Mouse (Mus musculus) G1E (cell line): ENCODE results near the gene Tspo2. TPM values are rescaled to one million over a fixed set of nuclear protein-coding genes. Genes with fewer than 3 reads are reported as not detected.
"Not testable (repeated sequence)": the region's sequence is repeated elsewhere in the genome, so short reads cannot be mapped to it uniquely, and the experiment has no call there.

Experiments used
- ATAC-seq: 2 replicates; pipeline ENCODE4 v1.8.0; 2016; ENCODE audit warnings: mild to moderate bottlenecking; ENCODE audit not compliant: insufficient number of reproducible peaks, poor library complexity, low FRiP score, severe bottlenecking; ENCODE audit errors: extremely low read depth
- DNase-seq: peaks from one replicate; pipeline ENCODE4 v3.0.0; 2012; ENCODE audit warnings: low spot score
- H3K27me3 ChIP-seq: 2 replicates; pipeline ENCODE4 v1.6.1; 2012; ENCODE audit warnings: mild to moderate bottlenecking, low read length, inconsistent platforms; ENCODE audit not compliant: insufficient read depth
- H3K36me3 ChIP-seq: replicated peaks from 2 replicates; pipeline ENCODE3; 2012; ENCODE audit warnings: mild to moderate bottlenecking, inconsistent platforms
- H3K4me1 ChIP-seq: 2 replicates; pipeline ENCODE4 v1.6.1; 2012; ENCODE audit warnings: low read depth, low read length, inconsistent platforms, mixed read lengths; ENCODE audit not compliant: insufficient read depth
- H3K4me3 ChIP-seq: 2 replicates; pipeline ENCODE4 v1.5.1; 2012; ENCODE audit warnings: low read depth, mild to moderate bottlenecking, inconsistent platforms, low read length, moderate library complexity, mixed read lengths
- H3K9me3 ChIP-seq: replicated peaks from 2 replicates; pipeline ENCODE4 v1.6.1; 2012; ENCODE audit warnings: inconsistent platforms
- CTCF ChIP-seq: IDR thresholded peaks from 2 replicates; pipeline ENCODE4 v1.5.1; 2012; ENCODE audit warnings: low read depth, low read length, inconsistent platforms, mixed read lengths
- GATA1 ChIP-seq: IDR thresholded peaks from 2 replicates; pipeline ENCODE4 v1.6.1; 2012; ENCODE audit warnings: borderline replicate concordance, low read length, inconsistent platforms, mixed read lengths
- GATA2 ChIP-seq: IDR thresholded peaks from 2 replicates; pipeline ENCODE4 v1.6.1; 2012; ENCODE audit warnings: low read depth, low read length, inconsistent platforms, borderline replicate concordance
- POLR2AphosphoS5 ChIP-seq: IDR thresholded peaks from 2 replicates; pipeline ENCODE4 v1.6.1; 2012; ENCODE audit warnings: low read depth, low read length, inconsistent platforms; ENCODE audit not compliant: insufficient replicate concordance
- TAL1 ChIP-seq: conservative IDR thresholded peaks from 2 replicates; pipeline ENCODE4 v1.6.1; 2012; ENCODE audit warnings: low read depth, low read length, inconsistent platforms, mixed read lengths
- polyA plus RNA-seq: library from polyadenylated mRNA; stranded (reverse); fragments of >175 nt; gene quantifications from 2 replicates; pipeline ENCODE4 v1.2.3, GENCODE M21; 2012
- total RNA-seq, 2 experiments: library from RNA; stranded (forward) in 1 of 2; stranded (reverse) in 1 of 2; fragments of 200-1000 nt in 1 of 2; fragments of >200 nt in 1 of 2; fragmentation: Nextera tagmentation in 1 of 2; gene quantifications; 2 replicates each; pipeline ENCODE4 v1.2.3; 2014 to 2017

The Tspo2 gene
- total and polyA plus RNA-seq, 3 experiments = 47.5 to 99.5 (median 61.3) TPM

DNA sequence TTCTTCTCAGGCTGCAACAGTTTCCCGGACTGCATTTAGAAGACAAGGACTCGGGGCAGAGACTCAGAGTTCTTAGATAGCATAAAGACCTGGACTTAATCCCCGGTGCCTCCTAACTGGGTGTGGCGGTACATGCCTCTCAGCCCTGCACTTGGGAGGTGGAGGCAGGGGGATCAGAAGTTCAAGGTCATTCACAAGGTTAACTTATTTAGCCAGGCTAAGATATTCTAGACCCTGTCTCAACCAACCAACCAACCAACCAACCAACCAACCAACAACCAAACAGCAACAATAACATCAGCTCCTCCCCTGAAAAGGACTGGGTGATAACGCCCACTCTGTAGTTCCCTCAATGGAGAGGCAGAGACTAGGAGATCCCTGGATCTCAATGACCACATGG, 32.9 kb upstream of the Tspo2 start:
- DNase-seq = no peak
- Histone ChIP-seq H3K4me3 (no peak overlapping the region), H3K9me3 (no peaks in the 10 kb centered on the region), H3K36me3 (no peaks in the 10 kb centered on the region), H3K4me1 (no peaks in the 10 kb centered on the region), H3K27me3 (no peaks in the 10 kb centered on the region)
- ATAC-seq = no peak
- TF ChIP-seq GATA2 (no peak), CTCF (no peak), GATA1 (no peak), POLR2AphosphoS5 (no peak), TAL1 (no peak)

DNA sequence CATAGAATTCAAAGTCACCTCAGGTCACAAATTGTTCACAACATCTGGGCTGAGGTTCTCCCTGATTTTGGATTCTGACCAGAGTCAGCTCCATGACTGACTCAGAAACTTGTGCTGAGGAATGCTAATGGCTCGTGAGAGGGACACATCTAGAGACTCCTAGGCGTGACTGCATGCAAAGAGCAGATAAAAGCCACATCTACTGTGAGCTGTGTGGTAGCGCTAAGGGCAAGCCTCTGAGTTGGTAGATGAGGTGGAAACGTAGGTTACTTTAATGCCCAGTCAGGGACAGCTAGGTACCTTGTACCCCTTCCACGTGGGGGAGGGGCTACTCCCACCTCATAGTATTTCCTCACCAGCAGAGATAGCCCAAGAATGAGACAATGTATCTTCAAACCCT, 32.4 kb upstream of the Tspo2 start:
- TF ChIP-seq GATA2 (no peak), POLR2AphosphoS5 (no peak), CTCF (no peak), TAL1 (no peak), GATA1 (no peak)
- Histone ChIP-seq H3K9me3 (no peaks in the 10 kb centered on the region), H3K27me3 (no peaks in the 10 kb centered on the region), H3K36me3 (no peaks in the 10 kb centered on the region), H3K4me1 (no peaks in the 10 kb centered on the region), H3K4me3 (no peak overlapping the region)
- DNase-seq (no peak), ATAC-seq (no peak)

DNA sequence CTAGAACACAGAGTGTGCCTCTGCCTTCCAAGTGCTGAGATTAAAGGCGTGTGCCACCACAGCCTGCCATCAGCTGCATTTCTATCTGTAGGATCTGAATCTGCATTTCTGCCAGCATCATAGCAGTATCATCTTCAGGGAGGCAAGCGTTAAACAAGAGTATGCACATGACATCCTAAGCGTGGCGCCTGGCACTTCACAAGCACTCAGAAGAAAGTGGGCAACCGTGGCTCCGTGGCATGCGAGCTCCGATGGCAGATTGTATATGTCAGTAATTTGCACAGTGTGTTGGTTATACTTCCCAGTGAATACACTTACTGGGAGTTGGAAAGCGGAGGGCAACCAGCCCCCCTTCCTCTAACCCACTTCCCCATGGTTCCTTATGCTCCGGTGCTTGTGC, 28.6 kb upstream of the Tspo2 start:
- no peaks in the 10 kb centered on the region for H3K9me3 ChIP-seq
- ATAC-seq (no peak), DNase-seq (no peak)
- H3K4me3 ChIP-seq = no peak overlapping the region
- H3K4me1 ChIP-seq = peaks cover 10% of the 10 kb centered on the region; the same call in 1 of the 2 replicates
- no peaks in the 10 kb centered on the region for H3K27me3 ChIP-seq
- no peaks in the 10 kb centered on the region for H3K36me3 ChIP-seq
- no peak for TF ChIP-seq POLR2AphosphoS5
- no peak for TF ChIP-seq GATA2
- TF ChIP-seq CTCF = no peak
- no peak for TF ChIP-seq TAL1
- no peak for TF ChIP-seq GATA1

DNA sequence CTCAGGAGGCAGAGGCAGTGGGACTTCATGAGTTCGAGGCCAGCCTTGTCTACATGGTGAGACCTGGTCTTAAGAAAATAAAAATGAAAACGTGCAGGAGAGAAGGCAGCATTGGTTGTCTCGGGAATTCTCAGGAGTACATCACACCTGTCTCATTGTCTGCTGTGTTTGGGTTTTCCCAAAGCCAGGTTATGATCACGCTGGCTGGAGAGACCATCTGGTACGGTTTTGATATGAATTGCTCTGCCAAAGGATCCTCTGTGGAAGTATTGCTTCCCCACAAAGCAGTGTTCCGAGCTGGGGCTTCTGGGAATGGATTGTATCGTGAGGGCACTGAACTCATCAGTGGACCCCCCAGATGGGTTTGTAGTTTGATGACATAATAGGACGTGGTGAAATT, 24.1 kb upstream of the Tspo2 start:
- H3K36me3 ChIP-seq = no peaks in the 10 kb centered on the region
- no peaks in the 10 kb centered on the region for H3K9me3 ChIP-seq
- H3K27me3 ChIP-seq = no peaks in the 10 kb centered on the region
- DNase-seq = no peak
- H3K4me1 ChIP-seq = peaks cover 10% of the 10 kb centered on the region; the same call in 1 of the 2 replicates
- no peak for ATAC-seq
- H3K4me3 ChIP-seq = no peak overlapping the region
- no peak for TF ChIP-seq POLR2AphosphoS5

DNA sequence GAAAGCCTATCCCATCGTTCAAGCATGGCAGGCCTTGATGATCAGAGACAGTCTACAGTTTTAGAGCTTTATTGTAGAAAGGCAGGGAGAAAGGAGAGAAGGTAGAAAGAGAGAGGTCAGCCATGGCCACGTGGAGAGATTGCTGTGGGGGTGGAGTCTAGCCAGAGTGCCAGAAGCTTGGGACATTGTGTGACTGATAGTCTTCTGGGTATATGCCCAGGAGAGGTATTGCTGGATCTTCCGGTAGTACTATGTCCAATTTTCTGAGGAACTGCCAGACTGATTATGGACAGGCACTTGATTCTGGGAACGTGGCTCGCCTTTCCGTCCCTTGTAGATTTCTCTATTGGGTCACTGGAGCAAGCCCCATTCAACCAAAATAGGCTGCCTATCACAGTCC, 23.0 kb upstream of the Tspo2 start:
- not testable (repeated sequence) for H3K9me3 ChIP-seq, H3K27me3 ChIP-seq, H3K4me3 ChIP-seq, ATAC-seq, DNase-seq, H3K36me3 ChIP-seq
- H3K4me1 ChIP-seq = peaks cover 10% of the 10 kb centered on the region; the same call in 1 of the 2 replicates

DNA sequence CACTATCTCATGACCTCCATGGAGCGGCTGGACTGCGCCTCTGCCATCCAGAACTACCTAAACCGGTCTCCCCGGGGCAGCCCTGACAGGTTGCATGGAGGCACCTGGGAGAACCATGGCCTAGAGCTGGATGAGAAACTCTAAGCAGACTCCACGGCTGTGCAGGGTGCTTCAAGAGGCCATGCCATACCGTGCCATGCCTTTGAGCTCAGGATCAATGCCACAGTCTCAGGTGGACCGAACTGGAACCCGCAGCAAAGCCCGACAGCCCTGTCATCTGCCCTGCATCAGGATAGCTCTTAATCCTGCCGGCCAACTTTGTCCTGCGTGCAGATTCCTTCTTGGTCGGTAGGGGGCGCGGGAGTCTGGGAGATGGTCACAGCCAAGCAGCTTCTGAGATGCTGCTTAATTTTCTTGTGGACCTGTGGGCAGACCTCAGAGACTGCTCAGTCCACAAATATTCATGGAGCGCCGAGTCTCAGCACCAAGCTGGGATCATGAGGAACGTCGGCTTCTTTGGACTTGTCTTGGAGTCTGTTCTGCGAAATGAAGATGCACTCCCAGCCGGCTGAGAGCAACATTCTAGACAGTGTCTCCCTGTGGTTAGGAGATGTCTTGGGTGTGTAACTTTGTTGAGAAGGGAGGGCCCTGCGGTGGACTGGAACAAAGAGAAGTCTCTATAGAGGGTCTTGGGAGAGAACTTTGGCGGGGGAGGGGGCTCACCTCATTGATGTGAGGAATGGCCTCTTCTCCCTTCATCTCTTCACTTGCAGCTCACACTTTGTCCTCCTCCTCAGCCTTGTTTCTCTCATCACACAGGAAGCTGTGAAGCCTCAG, 16.3 kb upstream of the Tspo2 start:
- ATAC-seq = peak; percentile 64
- H3K27me3 ChIP-seq = no peaks in the 10 kb centered on the region
- H3K4me3 ChIP-seq = no peak overlapping the region
- TF ChIP-seq CTCF = peak; percentile 67
- no peak for TF ChIP-seq TAL1
- peak; percentile 62 for DNase-seq
- peaks cover 70% of the 10 kb centered on the region for H3K36me3 ChIP-seq
- H3K9me3 ChIP-seq = no peaks in the 10 kb centered on the region
- H3K4me1 ChIP-seq = peaks cover 5% of the 10 kb centered on the region

DNA sequence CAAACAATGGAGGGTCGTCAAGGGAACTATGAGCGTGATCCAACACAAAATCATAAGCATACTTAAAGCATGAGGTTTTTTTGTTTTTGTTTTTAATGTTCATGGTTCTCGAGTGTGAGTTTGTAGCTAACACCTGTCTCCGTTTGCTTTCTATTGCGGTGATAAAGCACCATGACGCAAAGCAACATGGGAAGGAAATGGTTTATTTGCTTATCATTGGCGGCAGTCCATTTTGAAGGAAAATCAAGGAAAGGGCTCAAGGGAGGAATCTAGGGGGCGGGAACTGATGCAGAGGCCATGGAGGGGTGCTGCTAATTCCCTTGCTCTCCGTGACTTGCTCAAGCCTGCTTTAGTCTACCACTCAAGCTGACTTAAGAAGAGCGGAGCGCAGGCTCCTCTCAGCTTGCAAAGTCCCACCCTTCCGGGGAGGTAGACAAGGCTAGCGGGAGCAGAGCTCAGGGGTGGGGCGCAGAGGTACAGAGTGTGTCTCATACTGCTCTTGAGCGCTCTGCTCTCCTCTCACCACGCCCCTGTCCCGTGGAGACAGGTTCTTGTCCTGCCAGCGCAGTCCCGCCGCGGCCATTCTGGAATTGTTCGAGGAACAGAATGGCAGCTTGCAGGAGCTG, 15.6 kb upstream of the Tspo2 start:
- Histone ChIP-seq H3K4me1 (peaks cover 9% of the 10 kb centered on the region), H3K4me3 (no peak overlapping the region), H3K36me3 (peaks cover 77% of the 10 kb centered on the region), H3K9me3 (no peaks in the 10 kb centered on the region), H3K27me3 (no peaks in the 10 kb centered on the region)
- ATAC-seq = no peak
- no peak for TF ChIP-seq CTCF
- no peak for TF ChIP-seq TAL1
- no peak for TF ChIP-seq POLR2AphosphoS5
- no peak for TF ChIP-seq GATA2
- DNase-seq = no peak
